Mouse (Mus musculus) stomach, postnatal 0 days (tissue): ENCODE measurements at regions not wholly inside any gene's neighbourhood (a gene's known extent, or its start where the extent isn't known, plus 50 kb on each side); places are given as distances from the start of the nearest gene placed in this dataset.

Experiments
- ATAC-seq: fragments of 200-750 bp; cut with Nextera tagmentation; 2 replicates; pipeline ENCODE4 v1.8.0; 2017; ENCODE audit not compliant: low FRiP score, low TSS enrichment
- DNase-seq: peaks from one replicate; pipeline ENCODE4 v3.0.0-alpha.2; 2016; ENCODE audit warnings: low spot score
- H3K27ac ChIP-seq: fragments of 300-500 bp; sonication (generic); replicated peaks from 2 replicates; pipeline ENCODE4 v1.5.1; 2014; ENCODE audit warnings: mild to moderate bottlenecking, control low read depth
- H3K27me3 ChIP-seq: fragments of 300-500 bp; sonication (generic); 2 replicates; pipeline ENCODE4 v1.6.1; 2014; ENCODE audit warnings: low read length; ENCODE audit not compliant: control insufficient read depth, insufficient read depth
- H3K36me3 ChIP-seq: fragments of 300-500 bp; sonication (generic); 2 replicates; pipeline ENCODE4 v1.6.1; 2014; ENCODE audit warnings: low read length, mixed read lengths; ENCODE audit not compliant: control insufficient read depth, insufficient read depth
- H3K4me1 ChIP-seq: fragments of 300-500 bp; sonication (generic); replicated peaks from 2 replicates; pipeline ENCODE4 v1.6.1; 2014; ENCODE audit warnings: antibody characterized with exemption; ENCODE audit not compliant: control insufficient read depth, insufficient read depth
- H3K4me2 ChIP-seq: fragments of 300-500 bp; sonication (generic); replicated peaks from 2 replicates; pipeline ENCODE4 v1.6.1; 2014; ENCODE audit warnings: low read depth, mild to moderate bottlenecking, control low read depth, moderate library complexity
- H3K4me3 ChIP-seq: fragments of 300-500 bp; sonication (generic); 2 replicates; pipeline ENCODE4 v1.5.1; 2014; ENCODE audit warnings: low read depth, low read length, control low read depth
- H3K9ac ChIP-seq: fragments of 300-500 bp; sonication (generic); 2 replicates; pipeline ENCODE4 v1.6.1; 2014; ENCODE audit warnings: mild to moderate bottlenecking, low read length, control low read depth, mixed read lengths
- H3K9me3 ChIP-seq: fragments of 300-500 bp; sonication (generic); 2 replicates; pipeline ENCODE4 v1.6.1; 2016; ENCODE audit warnings: low read length; ENCODE audit not compliant: control insufficient read depth
- CTCF ChIP-seq: IDR thresholded peaks from 2 replicates; pipeline ENCODE4 v1.5.1; 2016; ENCODE audit warnings: antibody characterized with exemption, low read depth, mild to moderate bottlenecking, moderate library complexity
- EP300 ChIP-seq: optimal IDR thresholded peaks from 2 replicates; pipeline ENCODE3; 2016; ENCODE audit warnings: antibody characterized with exemption
- WGBS: fragments of 180-500 bp; shearing (Covaris S2); extraction: QIAGEN DNeasy Blood & Tissue Kit; methylation state at CpG from one replicate; pipeline ENCODE4 v1.1.7; 2014; 5-methylcytosine and 5-hydroxymethylcytosine counted together

DNA sequence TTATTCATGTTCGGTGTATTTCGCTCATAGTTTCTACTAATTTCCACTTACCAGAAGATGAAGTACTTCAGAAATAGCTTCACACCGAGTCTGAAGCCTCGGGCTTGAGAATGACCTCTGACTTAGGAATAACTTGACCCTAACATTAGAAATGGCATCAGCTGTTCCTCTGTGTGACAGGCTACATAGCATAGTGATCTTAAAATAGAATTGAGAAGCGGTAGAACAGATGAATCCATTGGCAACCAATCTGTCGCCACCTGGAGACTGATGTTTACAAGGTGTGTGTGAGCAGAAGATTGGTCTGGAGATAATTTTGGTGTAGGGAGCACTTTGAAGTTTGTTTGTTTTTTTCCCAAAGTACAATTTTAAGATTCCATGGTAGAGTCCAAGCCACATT is 60.9 kb upstream of the Ahi1 start:
- no peak for TF ChIP-seq CTCF
- TF ChIP-seq EP300, result no peak
- DNase-seq, result no peak
- Histone ChIP-seq H3K9me3 (no peaks in the 10 kb centered on the region), H3K4me1 (no peaks in the 10 kb centered on the region), H3K9ac (no peak overlapping the region), H3K36me3 (no peaks in the 10 kb centered on the region), H3K4me3 (no peak overlapping the region), H3K27ac (no peak overlapping the region), H3K27me3 (no peaks in the 10 kb centered on the region), H3K4me2 (no peak overlapping the region)
- no peak for ATAC-seq
- WGBS, result 56% methylated on average over 6 of the region's 6 CpGs

DNA sequence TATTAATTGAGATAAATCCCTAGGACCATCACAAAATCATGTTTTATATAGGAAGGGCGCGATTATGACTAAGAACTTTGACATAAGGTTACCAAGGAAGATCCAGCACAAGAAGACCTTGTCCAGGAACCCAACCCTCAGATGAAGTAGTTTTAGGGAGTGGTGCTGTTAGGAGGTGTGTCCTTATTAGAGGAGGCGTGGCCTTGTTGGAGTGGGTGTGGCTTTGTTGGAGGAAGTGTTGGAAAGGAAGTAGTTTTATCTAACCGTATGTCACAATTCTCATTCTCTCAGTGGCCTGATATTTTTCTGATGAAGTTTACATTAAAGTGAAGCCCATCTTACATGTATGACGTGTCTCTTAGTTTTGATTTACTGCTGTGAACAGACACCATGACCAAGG is 68.7 kb upstream of the Ahi1 start:
- no peak overlapping the region for H3K4me2 ChIP-seq
- WGBS, result 84% methylated on average over 5 of the region's 5 CpGs
- H3K27ac ChIP-seq, result no peak overlapping the region
- H3K4me1 ChIP-seq, result no peaks in the 10 kb centered on the region
- H3K9ac ChIP-seq, result no peak overlapping the region
- DNase-seq (no peak), ATAC-seq (no peak)
- H3K4me3 ChIP-seq, result no peak overlapping the region
- H3K9me3 ChIP-seq, result no peaks in the 10 kb centered on the region
- TF ChIP-seq CTCF (no peak), EP300 (no peak)
- no peaks in the 10 kb centered on the region for H3K27me3 ChIP-seq
- no peaks in the 10 kb centered on the region for H3K36me3 ChIP-seq

DNA sequence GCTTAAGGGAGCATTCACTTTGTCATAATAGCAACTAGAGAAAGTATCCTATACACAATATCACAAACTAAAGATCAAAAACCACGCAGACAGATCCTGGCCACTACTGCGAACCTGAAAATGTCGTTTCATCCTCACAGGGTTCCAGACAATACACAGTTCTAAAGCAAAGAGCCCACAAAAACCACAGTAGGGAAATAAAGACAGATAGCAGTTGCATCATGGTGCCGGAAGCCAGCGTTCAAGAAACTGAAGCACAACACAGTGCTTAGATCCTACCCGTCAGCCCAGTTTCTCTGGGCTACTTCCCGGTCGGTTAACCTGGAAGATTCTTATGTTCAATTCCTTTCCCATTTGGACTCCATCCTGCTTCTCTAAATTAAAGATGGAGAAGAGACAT is 69.7 kb upstream of the Ahi1 start:
- DNase-seq, result no peak
- ATAC-seq, result no peak
- 88% methylated on average over 8 of the region's 8 CpGs for WGBS
- no peaks in the 10 kb centered on the region for H3K36me3 ChIP-seq
- no peak overlapping the region for H3K9ac ChIP-seq
- H3K9me3 ChIP-seq, result no peaks in the 10 kb centered on the region
- H3K27me3 ChIP-seq, result no peaks in the 10 kb centered on the region
- H3K27ac ChIP-seq, result no peak overlapping the region
- H3K4me3 ChIP-seq, result no peak overlapping the region
- TF ChIP-seq EP300 (no peak), CTCF (no peak)
- no peaks in the 10 kb centered on the region for H3K4me1 ChIP-seq
- H3K4me2 ChIP-seq, result no peak overlapping the region

DNA sequence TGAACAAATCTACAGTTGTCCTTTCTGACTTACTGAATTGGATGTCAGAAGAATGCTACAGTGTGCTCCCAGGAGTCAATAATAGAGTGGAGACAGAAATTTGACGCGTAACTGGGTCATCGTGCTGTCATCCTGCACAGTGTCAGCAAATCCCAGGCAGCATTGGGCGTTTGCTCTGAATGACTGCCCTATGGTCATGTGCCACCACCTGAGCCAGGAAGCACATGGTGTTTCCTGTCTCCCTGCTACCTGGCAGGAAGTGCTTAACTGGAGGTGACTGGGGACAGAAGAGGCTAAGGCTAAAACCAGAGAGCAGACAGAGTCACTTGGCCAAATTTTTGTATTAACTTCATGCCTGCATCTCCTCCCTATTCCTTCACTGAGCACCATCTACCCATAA is 72.1 kb upstream of the Ahi1 start:
- no peaks in the 10 kb centered on the region for H3K4me1 ChIP-seq
- no peak for DNase-seq
- TF ChIP-seq EP300 (no peak), CTCF (no peak)

DNA sequence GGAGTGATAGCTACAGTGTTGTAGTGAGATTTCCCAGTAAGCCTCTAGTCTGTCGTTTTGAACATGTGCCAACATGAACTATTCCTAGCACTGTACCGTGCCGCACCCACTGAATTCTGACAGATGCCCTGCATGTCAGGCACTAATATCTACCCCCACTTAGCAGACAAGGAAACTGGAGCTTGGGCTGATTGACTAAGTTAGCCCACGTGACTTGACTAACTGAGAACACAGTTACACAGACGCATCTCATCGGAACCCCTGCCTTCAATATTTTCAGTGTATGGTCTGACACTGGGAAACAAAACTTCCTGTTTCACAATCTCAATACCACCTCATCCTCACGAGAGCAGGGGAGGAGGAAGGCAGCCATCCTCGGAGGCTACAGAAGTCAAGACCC is 72.9 kb upstream of the Ahi1 start:
- TF ChIP-seq CTCF (no peak), EP300 (no peak)

More for the DNA sequence above, 72.1 kb upstream of the Ahi1 start:
- Histone ChIP-seq H3K4me3 (no peak overlapping the region), H3K27me3 (no peaks in the 10 kb centered on the region), H3K9me3 (no peaks in the 10 kb centered on the region), H3K36me3 (no peaks in the 10 kb centered on the region), H3K27ac (no peak overlapping the region), H3K9ac (no peak overlapping the region), H3K4me2 (no peak overlapping the region)
- WGBS, result 86% methylated on average over 4 of the region's 4 CpGs
- no peak for ATAC-seq

DNA sequence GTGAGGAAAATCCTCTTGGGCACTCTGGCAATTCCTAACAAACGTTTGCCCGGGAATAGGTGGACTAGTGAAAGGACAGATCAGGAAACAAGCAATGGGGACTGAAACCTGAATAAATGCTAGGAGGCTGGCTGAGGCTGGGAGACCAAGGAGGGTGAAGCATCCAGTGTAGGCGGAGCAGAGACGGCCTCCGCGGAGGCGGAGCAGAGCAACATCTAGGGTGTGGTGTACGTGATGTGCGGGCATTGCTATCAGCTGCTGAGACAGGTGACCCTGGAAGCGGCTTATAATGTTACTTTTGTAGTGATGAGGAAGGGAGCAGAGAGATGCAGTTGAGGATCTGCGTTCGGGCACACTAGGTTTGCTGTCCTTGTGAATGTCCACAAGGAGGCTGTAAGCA is 85.3 kb upstream of the Ahi1 start:
- H3K27me3 ChIP-seq, result no peaks in the 10 kb centered on the region
- no peak for ATAC-seq
- TF ChIP-seq EP300, result no peak
- TF ChIP-seq CTCF, result no peak
- H3K36me3 ChIP-seq, result no peaks in the 10 kb centered on the region
- H3K9me3 ChIP-seq, result no peaks in the 10 kb centered on the region
- H3K9ac ChIP-seq, result no peak overlapping the region
- H3K27ac ChIP-seq, result no peak overlapping the region
- H3K4me3 ChIP-seq, result no peak overlapping the region
- WGBS, result 81% methylated on average over 12 of the region's 12 CpGs
- no peaks in the 10 kb centered on the region for H3K4me1 ChIP-seq
- no peak for DNase-seq
- no peak overlapping the region for H3K4me2 ChIP-seq

More for the DNA sequence above, 72.9 kb upstream of the Ahi1 start:
- Histone ChIP-seq H3K27ac (no peak overlapping the region), H3K36me3 (no peaks in the 10 kb centered on the region), H3K4me2 (no peak overlapping the region), H3K4me1 (no peaks in the 10 kb centered on the region), H3K4me3 (no peak overlapping the region), H3K27me3 (no peaks in the 10 kb centered on the region), H3K9ac (no peak overlapping the region), H3K9me3 (no peaks in the 10 kb centered on the region)
- DNase-seq, result no peak
- ATAC-seq, result no peak
- WGBS, result 67% methylated on average over 8 of the region's 8 CpGs
